Mouse (Mus musculus): ENCODE results near the gene Nt5c3.
"Not testable (repeated sequence)": the region's sequence is repeated elsewhere in the genome, so short reads cannot be mapped to it uniquely, and the experiment has no call there.

The Nt5c3 gene

DNA sequence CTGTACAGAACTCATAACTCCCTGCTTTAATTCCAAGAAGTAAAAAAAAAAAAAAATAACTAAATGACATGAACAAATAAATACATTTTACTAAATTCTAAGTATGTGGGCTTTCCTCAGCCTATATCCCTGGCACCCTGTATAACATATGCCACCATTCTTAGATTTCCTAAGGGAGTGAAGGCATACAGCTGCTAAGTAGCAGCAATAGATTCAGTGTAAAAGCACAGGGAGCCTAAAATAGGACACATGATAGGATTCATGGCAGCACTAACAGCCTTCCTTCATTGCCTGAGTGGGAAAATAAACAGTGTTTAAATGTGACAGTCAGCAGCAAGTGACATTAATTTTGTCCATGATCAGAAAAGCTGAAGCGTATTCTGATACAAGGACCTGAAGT is 19.4 kb downstream of the Nt5c3 start:
- DNase-seq (ENCODE audit: low read depth): no peak

DNA sequence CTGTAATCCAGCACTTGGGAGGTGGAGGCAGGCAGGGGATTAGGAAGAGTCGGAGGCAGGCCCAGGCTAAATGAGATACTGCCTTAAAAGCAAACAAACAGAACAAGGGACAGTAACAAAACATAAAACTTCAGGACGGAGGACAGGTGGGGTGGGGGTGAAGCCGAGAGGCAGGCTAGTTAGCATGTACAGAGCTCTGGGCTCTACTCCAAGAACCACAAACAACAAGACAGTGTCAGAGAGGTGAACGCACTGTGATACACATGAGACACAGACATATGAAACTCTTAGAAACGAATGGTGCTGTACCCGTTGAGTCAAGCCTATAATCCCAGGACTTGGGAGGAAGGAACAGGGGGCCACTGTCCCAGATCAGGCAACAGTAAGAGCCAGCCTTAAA is 19.9 kb downstream of the Nt5c3 start:
- DNase-seq (ENCODE audit: low read depth): no peak

DNA sequence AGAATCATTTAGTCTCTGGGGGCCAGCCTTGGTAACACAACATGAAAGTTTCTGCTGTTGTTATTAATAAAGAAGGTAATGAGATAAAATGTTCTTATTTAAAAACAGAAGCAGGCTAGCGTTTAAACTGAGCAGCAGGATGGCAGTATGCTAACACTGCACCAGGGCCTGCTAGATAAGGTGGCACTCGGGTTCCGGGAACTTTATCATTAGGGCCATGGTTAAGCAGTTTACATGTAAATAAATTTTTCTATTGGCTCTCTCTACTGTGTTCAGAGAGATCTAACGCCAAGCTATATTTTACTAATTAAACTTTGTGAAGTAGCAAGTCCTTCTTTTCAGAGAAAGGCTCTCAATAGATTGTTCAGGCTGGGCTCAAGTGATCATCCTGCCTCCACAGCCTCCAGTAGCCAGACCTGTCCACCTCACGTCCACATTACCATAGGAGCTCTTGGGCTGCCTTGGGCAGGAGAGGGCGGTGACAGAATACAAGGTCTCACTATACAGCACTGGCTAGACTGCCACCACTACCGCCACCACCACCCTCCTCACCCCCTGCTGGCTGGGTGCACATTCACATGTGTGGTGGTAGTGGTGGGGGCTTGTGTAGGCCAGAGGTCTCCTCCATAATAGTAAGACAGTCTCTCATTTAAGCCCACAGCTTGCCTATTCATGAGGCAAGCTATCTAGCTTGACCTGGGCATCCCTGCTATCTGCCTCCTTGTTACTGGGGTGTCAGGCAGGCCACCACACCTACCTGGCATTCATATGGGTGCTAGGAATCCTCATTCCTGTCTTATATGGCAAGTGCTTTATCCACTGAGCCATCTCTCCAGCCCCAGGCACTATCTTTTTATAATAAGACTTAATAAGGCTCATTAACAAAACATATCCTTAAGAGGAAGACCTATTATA is 20.9 kb downstream of the Nt5c3 start:
- DNase-seq (ENCODE audit: low read depth): no peak

DNA sequence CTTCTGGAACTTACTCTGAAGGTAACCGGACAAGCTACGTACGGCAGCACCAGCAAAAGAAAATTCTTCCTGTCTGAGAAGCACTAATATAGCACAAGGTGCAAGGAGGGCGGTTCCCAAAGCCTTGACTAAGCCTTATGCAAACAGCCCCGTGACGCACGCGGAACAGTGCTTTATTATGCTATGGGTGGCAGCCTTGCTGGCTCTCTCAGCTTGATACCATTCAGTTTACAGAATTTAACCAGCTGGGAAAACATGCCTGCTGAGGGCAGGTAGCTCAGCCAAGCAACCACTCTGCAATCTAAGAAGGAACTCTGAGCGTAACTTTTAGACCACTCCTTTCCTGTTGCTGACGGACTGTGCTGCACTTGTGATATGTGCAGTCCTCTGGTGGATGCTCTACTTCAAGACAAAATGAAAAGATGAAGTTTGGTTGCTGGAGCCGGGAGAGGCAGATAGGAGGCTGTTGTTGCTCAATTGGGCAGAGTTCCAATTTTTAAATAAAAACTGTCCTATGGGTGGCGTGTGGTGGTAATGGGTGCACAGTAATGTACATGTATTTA is 21.8 kb downstream of the Nt5c3 start:
- peak; percentile 89 for DNase-seq (ENCODE audit: low read depth)

- no peak for DNase-seq (ENCODE audit: low read depth)
These were observed 22.4 kb downstream of the Nt5c3 start for GRCm38 (mm10) chr6:56901336-56901735.

GRCm38 (mm10) chr6:56899601-56900000 is 24.1 kb downstream of the Nt5c3 start:
- DNase-seq (ENCODE audit: low read depth): no peak

DNA sequence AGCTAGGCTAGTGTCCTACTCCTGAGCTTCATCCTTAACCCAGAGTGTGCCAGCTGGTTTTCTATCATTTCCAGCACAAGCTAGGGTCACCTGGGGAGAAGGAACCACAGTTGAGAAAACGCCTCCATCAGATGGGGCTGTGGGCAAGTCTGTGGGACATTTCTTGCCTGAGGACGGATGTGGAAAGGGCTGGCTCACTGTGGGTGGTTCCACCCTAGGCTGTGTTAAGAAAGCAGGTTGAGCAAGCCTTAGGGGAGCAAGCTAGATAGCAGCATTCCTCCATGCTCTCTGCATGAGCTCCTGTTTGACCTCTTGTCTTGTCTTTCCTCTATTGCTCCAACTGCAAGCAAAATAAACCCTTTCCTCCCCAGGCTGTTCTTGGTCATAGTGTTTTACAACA is 33.0 kb downstream of the Nt5c3 start:
- DNase-seq (ENCODE audit: low read depth): no peak

DNA sequence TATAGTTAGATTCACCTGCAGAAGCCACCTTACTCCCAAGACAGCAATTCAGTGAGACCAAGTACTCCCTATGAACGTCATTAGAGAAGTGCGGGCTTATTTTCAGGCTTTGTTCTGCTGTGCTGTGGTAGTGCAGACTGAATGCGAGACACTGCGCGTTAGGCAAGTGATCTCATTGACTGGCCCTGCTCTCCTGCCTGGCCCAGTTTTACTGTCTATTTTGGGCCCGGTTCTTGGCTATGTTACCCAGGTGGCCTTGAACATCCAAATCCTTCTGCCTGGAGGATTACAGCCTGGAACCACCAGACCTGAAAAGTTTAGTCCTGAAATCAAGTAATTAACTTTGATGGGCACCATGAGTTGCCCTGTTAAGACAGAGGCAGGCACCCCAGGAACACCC is 35.2 kb downstream of the Nt5c3 start:
- no peak for DNase-seq (ENCODE audit: low read depth)

GRCm38 (mm10) chr6:56879352-56879955 is 44.3 kb downstream of the Nt5c3 start:
- peak; percentile 63 for DNase-seq (ENCODE audit: low read depth)

GRCm38 (mm10) chr6:56877985-56878384 is 45.7 kb downstream of the Nt5c3 start:
- DNase-seq (ENCODE audit: low read depth): peak; percentile 9

- no peak for DNase-seq (ENCODE audit: low read depth)
These were observed 46.9 kb downstream of the Nt5c3 start for GRCm38 (mm10) chr6:56876870-56877269.

GRCm38 (mm10) chr6:56870027-56870426 is 53.7 kb downstream of the Nt5c3 start:
- DNase-seq (ENCODE audit: low read depth): no peak

- DNase-seq (ENCODE audit: low read depth): no peak
These were observed 55.2 kb downstream of the Nt5c3 start for GRCm38 (mm10) chr6:56868565-56868964.

- not testable (repeated sequence) for DNase-seq (ENCODE audit: low read depth)
These were observed 56.8 kb downstream of the Nt5c3 start for GRCm38 (mm10) chr6:56866899-56867298.

GRCm38 (mm10) chr6:56860205-56860848 is 63.4 kb downstream of the Nt5c3 start:
- DNase-seq (ENCODE audit: low read depth): no peak

GRCm38 (mm10) chr6:56856748-56857147 is 67.0 kb downstream of the Nt5c3 start:
- DNase-seq (ENCODE audit: low read depth): no peak

DNA sequence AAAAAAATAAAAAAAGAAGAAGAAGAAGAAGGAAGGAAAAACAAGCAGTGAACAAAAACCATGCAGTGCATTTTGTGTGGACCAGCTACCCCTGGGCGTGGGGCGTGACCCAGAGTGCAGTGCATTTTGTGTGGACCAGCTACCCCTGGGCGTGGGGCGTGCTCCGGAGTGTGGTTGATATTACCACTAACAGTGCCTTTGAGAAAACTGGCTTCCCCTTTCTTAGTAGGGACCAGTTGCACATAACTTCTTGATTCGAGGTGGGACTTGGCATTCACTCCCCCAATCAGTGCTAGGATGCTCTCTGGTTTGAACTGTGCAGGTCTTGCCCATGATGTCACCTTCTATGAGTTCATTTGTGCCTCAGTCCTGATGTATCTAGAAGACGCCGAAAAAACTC is 68.9 kb downstream of the Nt5c3 start:
- DNase-seq (ENCODE audit: low read depth): no peak

- peak; percentile 14 for DNase-seq (ENCODE audit: low read depth)
These were observed 73.4 kb downstream of the Nt5c3 start for GRCm38 (mm10) chr6:56850315-56850714.

DNA sequence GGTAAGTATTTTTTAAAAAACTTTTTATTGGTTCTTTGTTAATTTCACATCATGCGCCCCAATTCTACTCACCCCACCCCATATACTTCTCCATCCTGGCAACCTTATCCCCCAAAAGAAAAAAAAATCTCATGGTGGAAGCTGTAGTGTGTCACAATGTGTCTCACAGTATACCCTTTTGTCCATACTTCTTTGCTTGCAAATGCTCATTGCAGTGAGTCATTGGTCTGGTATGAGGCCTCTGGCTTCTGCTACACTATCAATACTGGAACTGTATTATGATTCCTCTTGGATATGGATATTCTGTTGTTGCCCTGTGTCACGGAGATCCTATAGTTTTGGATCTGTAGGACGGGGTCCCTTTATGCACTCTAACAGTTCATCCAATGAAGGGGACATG is 74.8 kb downstream of the Nt5c3 start:
- no peak for DNase-seq (ENCODE audit: low read depth)

DNA sequence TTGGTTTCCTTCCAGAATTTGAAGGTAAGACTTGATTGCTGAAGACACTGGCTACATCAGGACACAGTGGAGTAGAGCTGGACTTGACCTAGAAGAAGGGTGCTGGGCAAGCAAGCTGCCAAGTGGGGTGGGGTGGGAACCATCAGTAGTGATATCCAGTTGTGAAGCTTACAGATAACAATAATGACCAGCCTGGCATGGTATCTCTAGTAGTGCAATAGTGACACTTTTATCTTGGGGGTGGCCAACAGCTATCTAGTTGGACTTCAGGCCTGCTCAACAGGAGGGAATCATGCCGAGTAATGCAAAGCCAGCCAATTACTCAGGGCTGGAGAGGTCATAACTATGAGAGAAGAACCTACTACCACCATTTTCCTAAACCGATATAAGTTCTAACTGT is 79.4 kb downstream of the Nt5c3 start:
- no peak for DNase-seq (ENCODE audit: low read depth)

DNA sequence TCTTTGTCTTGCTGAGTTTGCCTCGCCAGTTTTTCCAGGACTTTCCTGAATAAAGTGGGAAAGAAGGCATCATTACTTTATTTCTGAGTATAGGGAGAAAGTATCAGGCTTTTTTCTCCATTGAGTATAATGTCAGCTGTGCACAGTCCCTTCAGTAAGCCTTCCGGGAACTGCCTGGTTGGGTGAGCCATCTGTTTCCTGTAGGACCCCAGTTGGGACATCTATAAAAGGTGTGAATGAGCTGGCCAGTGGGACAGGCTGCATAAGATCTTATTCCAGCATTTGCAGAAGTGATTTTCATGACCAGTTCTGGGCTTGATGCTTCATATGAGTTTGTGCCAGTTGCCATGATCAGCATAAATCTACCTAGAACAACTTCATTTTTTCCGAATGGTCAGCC is 80.5 kb downstream of the Nt5c3 start:
- no peak for DNase-seq (ENCODE audit: low read depth)

DNA sequence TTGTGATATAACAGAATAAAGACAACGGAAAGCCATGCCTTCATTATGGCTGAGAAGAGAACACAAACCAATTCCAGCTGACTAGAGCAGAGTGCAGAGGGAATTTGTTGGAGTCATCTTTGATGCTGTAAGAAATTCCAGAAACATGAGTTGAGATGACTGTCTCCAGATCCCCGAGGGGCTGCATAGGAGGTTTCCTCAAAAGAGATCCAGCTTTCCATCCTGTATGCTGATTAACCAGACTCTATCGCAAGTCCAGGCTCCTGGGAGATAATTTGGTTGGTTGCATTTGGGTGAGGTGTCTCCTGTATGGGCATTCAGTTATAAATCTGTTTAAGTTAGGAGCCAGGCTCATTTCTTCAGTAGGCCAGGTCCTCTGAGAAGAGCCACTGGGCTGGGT is 86.1 kb downstream of the Nt5c3 start:
- no peak for DNase-seq (ENCODE audit: low read depth)

DNA sequence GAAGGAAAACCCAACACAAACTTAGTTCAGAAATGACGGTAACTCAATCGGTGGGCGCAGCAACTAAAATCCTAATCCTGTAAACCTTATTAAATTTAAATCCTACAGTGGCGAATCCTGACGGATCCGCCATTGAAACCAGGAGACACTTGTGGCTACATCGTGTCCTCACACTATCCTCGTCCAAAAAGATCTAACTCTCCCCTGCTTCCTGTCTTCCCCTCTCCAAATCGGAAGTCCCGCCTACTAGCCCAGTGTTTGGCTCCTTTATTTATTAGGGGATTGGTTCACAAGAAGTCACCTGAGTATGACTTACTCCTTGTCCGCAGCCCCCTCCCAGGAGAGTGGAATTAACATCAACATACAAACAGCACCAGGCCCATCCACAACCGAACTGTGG is 86.6 kb downstream of the Nt5c3 start:
- DNase-seq (ENCODE audit: low read depth): no peak

All from induced T-regulatory cell, adult 2 months (primary cell).